Mouse (Mus musculus) cerebral cortex, adult 2 months (tissue): ENCODE data around the gene Mosmo.

ENCODE experiments used
- whole genome bisulfite sequencing: fragments of 180-500 bp; shearing (Covaris S2); methylation state at CpG from one replicate; pipeline ENCODE4 v1.1.7; 2018; 5-methylcytosine and 5-hydroxymethylcytosine counted together

Gene Mosmo

GRCm38 (mm10) chr7:120778012-120778411 is 100.6 kb downstream of the Mosmo start:
- 88% methylated on average over 2 of the region's 2 CpGs for WGBS
